Mouse (Mus musculus): ENCODE measurements at regions not wholly inside any gene's neighbourhood (a gene's known extent, or its start where the extent isn't known, plus 50 kb on each side); places are given as distances from the start of the nearest gene placed in this dataset.
A peak's percentile ranks its signal among the peaks of the same experiment; 100 is the strongest.

DNA sequence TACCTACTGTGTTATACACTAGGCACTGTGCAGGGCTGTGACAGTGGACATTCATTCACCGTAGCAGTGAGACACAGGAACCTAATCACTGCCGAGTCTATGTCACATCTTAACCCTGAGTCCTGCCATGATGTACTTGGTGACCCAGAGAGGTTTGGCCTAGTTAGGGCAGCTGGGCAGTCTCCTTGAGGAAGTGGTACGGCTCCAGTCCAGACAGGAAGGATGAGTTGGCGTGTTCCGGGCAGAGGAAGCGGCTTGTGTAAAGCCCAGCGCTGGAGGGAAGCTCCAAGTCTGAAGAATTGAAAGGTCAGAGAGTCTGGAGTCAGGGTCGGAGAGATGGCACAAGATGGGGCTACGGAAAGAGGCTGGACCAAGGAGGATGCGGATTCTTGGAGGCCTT, 99.4 kb upstream of the Smim15 start:
- H3K9me3 ChIP-seq (ENCODE audit: low read depth, low read length): no peaks in the 10 kb centered on the region
- 0 out of 2 replicates have a peak, but pooled peaks cover 8% of the 10 kb centered on the region for H3K4me1 ChIP-seq (ENCODE audit: insufficient read depth)
- no peak for TF ChIP-seq CTCF (IDR thresholded peaks at IDR 0.05; ENCODE audit: low read depth)
- no peaks in the 10 kb centered on the region for H3K36me3 ChIP-seq (ENCODE audit: insufficient read depth)
- no peak overlapping the region for H3K4me3 ChIP-seq (ENCODE audit: low read depth, low read length)
- no peak overlapping the region for H3K9ac ChIP-seq
- peak; percentile 25 for DNase-seq
- H3K27me3 ChIP-seq (ENCODE audit: insufficient read depth, low read length): no peaks in the 10 kb centered on the region
- no peak overlapping the region for H3K27ac ChIP-seq (ENCODE audit: low read depth)
- H3K4me2 ChIP-seq: no peak overlapping the region
- no peak for ATAC-seq (ENCODE audit: insufficient read depth)
- WGBS: 74% methylated on average over 10 of the region's 10 CpGs

DNA sequence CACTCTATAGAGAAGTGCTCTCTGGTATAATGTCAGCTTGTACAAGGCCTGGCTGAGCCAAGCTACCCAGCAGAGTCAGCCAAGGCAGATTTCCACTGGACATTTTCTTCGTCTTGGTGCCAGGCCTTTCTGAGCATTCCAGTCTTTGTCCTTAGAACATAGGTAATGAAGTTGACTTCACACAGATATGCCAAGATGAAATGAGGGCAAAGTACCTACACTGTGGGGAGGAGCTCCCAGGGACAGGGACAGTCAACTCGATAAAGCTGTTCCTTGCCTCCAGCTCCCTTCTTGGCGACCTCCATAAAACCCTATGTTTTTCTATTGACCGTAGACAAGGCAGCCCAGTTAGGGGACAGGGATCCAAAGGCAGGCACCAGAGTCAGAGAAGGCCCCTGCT, 101.3 kb upstream of the Smim15 start:
- ATAC-seq (ENCODE audit: insufficient read depth) (no peak), DNase-seq (no peak)
- H3K9me3 ChIP-seq (ENCODE audit: low read depth, low read length): no peaks in the 10 kb centered on the region
- WGBS: 89% methylated on average over 4 of the region's 4 CpGs
- no peaks in the 10 kb centered on the region for H3K36me3 ChIP-seq (ENCODE audit: insufficient read depth)
- H3K4me2 ChIP-seq: no peak overlapping the region
- no peak for TF ChIP-seq CTCF (IDR thresholded peaks at IDR 0.05; ENCODE audit: low read depth)
- no peak overlapping the region for H3K27ac ChIP-seq (ENCODE audit: low read depth)
- H3K27me3 ChIP-seq (ENCODE audit: insufficient read depth, low read length): no peaks in the 10 kb centered on the region
- H3K4me3 ChIP-seq (ENCODE audit: low read depth, low read length): no peak overlapping the region
- 0 out of 2 replicates have a peak, but pooled peaks cover 8% of the 10 kb centered on the region for H3K4me1 ChIP-seq (ENCODE audit: insufficient read depth)
- H3K9ac ChIP-seq: no peak overlapping the region

DNA sequence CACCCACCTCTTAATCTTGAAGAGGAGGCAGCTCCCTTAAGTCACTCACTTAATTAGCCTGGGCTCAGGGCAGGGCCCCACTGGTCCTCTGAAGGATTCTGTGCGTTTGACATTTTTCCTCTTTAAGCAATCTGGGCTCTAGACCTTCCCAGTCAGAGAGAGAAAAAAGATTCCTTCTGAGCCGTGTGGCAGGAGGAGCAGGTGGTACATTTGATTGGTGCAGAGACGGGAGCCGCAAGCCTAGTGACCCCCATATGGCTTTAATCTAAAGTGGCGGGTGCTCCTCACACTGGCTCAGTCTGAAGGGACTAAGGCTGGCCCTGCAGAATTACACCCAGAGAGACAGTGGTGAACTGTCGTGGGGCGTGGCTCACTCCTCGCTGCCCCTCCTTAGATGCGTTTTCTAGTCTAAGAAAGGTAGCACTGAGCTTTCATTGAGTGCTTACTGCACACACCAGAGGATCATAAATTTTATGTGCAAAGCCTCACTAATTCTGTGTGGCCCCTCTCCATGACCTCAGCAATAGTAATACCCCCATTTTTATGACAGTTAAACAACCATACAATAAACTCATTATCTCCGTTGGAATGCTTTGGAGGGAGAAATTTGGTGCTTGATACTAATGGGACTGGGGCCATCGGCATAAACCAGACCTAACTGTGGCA, 101.8 kb upstream of the Smim15 start:
- no peak for ATAC-seq (ENCODE audit: insufficient read depth)
- H3K27ac ChIP-seq (ENCODE audit: low read depth): no peak overlapping the region
- no peak overlapping the region for H3K4me2 ChIP-seq
- no peaks in the 10 kb centered on the region for H3K9me3 ChIP-seq (ENCODE audit: low read depth, low read length)
- H3K36me3 ChIP-seq (ENCODE audit: insufficient read depth): no peaks in the 10 kb centered on the region
- H3K4me1 ChIP-seq (ENCODE audit: insufficient read depth): 0 out of 2 replicates have a peak, but pooled peaks cover 8% of the 10 kb centered on the region
- WGBS: 58% methylated on average over 11 of the region's 11 CpGs
- no peaks in the 10 kb centered on the region for H3K27me3 ChIP-seq (ENCODE audit: insufficient read depth, low read length)
- no peak overlapping the region for H3K4me3 ChIP-seq (ENCODE audit: low read depth, low read length)
- TF ChIP-seq CTCF (IDR thresholded peaks at IDR 0.05; ENCODE audit: low read depth): no peak
- H3K9ac ChIP-seq: no peak overlapping the region
- no peak for DNase-seq

DNA sequence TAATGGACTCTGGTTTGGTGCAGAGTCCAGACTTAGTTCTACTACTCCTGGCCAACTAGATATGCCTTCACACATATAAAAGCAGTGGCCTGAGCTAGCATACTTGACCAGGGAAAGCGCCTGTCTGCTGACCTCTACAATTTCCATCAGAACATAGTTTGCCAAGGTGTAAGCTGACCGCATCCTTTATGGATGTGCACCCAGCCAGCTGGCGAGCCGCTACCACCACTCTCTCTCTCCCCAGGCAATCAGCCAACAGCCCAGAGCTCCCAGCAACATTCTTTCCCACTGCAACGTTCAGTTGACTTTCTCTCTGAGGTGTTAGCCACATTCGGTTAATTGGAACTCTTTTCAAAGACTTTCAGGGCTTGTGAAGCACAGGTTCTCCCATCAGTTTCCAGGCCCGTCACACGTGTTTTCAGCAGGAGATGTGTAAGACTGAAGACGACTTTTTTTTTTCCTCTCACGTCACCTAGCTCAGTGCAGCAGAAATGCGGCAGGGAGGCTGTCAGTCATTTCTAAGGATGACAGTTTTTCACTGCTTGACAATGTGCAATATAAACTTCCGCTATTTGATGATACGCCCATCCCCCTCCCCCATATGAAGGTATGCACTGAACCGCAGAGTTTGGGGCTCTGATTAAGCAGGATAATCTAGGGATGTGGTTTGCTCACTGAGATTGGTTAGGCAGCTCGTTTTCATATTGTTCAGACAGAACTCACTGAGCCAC, 104.2 kb upstream of the Smim15 start:
- TF ChIP-seq CTCF (IDR thresholded peaks at IDR 0.05; ENCODE audit: low read depth): no peak
- DNase-seq (peak; percentile 77), ATAC-seq (ENCODE audit: insufficient read depth) (peak; percentile 58; the same call in 1 of the 2 replicates)
- Histone ChIP-seq H3K27ac (ENCODE audit: low read depth) (no peak overlapping the region), H3K27me3 (ENCODE audit: insufficient read depth, low read length) (no peaks in the 10 kb centered on the region), H3K4me3 (ENCODE audit: low read depth, low read length) (no peak overlapping the region), H3K9ac (no peak overlapping the region), H3K9me3 (ENCODE audit: low read depth, low read length) (no peaks in the 10 kb centered on the region), H3K4me1 (ENCODE audit: insufficient read depth) (no peaks in the 10 kb centered on the region), H3K4me2 (peak overlapping the region; percentile 13; the same call in 1 of the 2 replicates), H3K36me3 (ENCODE audit: insufficient read depth) (no peaks in the 10 kb centered on the region)
- WGBS: 40% methylated on average over 15 of the region's 15 CpGs

DNA sequence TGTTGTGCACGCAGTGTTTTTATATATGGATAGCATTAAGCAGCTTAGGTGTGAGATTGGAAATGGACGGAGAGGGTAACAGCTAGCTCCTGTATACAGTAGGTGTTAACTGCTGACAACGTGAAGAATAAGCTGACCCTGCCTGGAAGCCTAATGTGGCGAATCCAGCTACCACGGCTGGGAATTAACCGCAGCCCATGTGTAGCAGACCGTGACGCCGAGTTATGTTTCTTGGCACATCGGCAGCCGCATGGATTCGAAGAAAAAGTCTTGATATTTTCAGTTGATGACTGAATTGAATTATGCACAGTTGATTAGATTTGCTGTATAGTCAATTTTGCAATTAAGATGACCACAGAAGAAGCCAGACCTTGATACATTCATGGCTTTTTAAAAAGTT, 108.6 kb upstream of the Smim15 start:
- Histone ChIP-seq H3K9ac (no peak overlapping the region), H3K27ac (ENCODE audit: low read depth) (no peak overlapping the region), H3K27me3 (ENCODE audit: insufficient read depth, low read length) (no peaks in the 10 kb centered on the region), H3K4me1 (ENCODE audit: insufficient read depth) (no peaks in the 10 kb centered on the region), H3K4me2 (no peak overlapping the region), H3K9me3 (ENCODE audit: low read depth, low read length) (no peaks in the 10 kb centered on the region), H3K36me3 (ENCODE audit: insufficient read depth) (no peaks in the 10 kb centered on the region), H3K4me3 (ENCODE audit: low read depth, low read length) (no peak overlapping the region)
- WGBS: 91% methylated on average over 12 of the region's 12 CpGs
- no peak for ATAC-seq (ENCODE audit: insufficient read depth)
- no peak for DNase-seq
- TF ChIP-seq CTCF (IDR thresholded peaks at IDR 0.05; ENCODE audit: low read depth): no peak

DNA sequence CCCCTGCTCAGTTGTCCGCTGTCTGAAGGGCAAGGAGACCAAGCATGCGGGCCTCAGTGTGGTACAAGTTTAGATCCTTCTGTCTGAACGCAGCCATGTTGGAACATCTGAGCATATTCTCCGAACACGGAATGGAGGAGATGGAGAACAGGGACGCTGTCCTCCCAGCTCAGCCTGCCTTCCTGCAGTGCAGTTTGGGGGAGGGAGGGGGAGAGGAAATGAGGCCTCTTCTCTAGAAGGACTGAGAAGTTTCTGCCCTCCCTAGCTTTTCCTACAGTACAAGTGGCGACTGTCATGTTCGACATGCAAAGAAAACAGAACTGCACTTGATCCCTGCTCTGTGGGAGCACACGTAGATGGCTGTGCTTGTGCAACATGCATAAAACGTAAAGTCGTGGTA, 109.6 kb upstream of the Smim15 start:
- no peak overlapping the region for H3K9ac ChIP-seq
- 36% methylated on average over 11 of the region's 11 CpGs for WGBS
- no peak overlapping the region for H3K27ac ChIP-seq (ENCODE audit: low read depth)
- H3K9me3 ChIP-seq (ENCODE audit: low read depth, low read length): no peaks in the 10 kb centered on the region
- ATAC-seq (ENCODE audit: insufficient read depth) (peak; percentile 33; the same call in 1 of the 2 replicates), DNase-seq (peak; percentile 26)
- H3K36me3 ChIP-seq (ENCODE audit: insufficient read depth): no peaks in the 10 kb centered on the region
- TF ChIP-seq CTCF (IDR thresholded peaks at IDR 0.05; ENCODE audit: low read depth): no peak
- H3K4me2 ChIP-seq: peak overlapping the region; percentile 36
- no peak overlapping the region for H3K4me3 ChIP-seq (ENCODE audit: low read depth, low read length)
- H3K27me3 ChIP-seq (ENCODE audit: insufficient read depth, low read length): no peaks in the 10 kb centered on the region
- no peaks in the 10 kb centered on the region for H3K4me1 ChIP-seq (ENCODE audit: insufficient read depth)

All from lung, embryonic 14.5 days (tissue).